Mouse (Mus musculus): ENCODE data around the gene Laptm4a. TPM values are rescaled to one million over a fixed set of nuclear protein-coding genes. Genes with fewer than 3 reads are reported as not detected.

The Laptm4a gene
- polyA plus RNA-seq (2012; rRNA removed), result 64.4 and 72.2 TPM in 2 replicates

DNA sequence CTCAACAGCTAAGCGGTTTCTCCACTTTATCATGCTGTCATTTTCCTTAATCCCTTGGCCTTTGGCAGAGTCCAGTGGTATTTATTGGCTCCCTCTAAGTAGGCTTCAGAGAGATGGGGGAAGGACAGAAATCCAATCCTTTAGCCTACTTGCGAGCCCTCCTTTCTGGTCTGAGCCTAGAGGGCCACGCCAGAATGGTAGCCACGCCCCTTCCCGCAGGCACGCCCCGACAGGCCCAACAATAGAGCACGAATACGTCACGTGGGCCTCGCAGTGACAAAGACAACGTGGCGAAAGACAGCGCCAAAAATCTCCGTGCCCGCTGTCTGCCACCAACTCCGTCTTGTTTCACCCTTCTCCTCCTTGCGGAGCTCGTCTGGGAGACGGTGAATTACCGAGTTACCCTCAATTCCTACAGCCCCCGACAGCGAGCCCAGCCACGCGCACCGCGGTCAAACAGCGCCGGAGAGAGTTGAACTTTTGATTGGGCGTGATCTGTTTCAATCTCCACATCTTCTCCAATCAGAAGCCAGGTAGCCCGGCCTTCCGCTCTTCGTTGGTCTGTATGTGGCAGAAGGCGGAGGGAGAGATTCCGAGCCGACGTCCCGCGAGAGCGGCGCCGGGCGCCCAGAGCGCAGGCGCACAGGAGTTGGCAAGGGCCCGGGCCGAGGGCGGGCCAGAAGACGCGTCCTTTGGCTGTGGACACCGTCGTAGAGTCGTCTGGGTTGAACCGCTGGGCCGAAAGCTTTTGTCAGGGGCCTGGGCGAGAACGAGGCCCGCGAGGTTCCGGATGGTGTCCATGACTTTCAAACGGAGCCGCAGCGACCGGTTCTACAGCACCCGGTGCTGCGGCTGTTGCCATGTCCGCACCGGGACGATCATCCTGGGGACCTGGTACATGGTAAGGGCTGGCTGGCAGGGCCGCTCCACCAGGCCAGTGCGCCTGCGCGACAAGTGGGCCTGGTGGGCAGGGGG lies at the start of gene Laptm4a:
Gene Laptm4a (plus strand): TSS at position 271 of the 975 bp plus-strand sequence.

GRCm38 (mm10) chr12:8947714-8948464 lies 26.4 kb downstream of the Laptm4a start, which contains the start of gene Matn3:
Gene Matn3, plus strand, starts transcription at chr12:8947929.

GRCm38 (mm10) chr12:8973820-8974465 lies 52.5 kb downstream of the Laptm4a start, which contains the start of gene Wdr35:
Gene Wdr35, plus strand, starts transcription at chr12:8973892.

Other genes starting within 250 kb of the Laptm4a start
- 21.0 and 25.4 TPM in 2 replicates for gene Pum2, start 247.5 kb upstream of the Laptm4a start, polyA plus RNA-seq (2012; rRNA removed)
- 14.4 and 14.8 TPM in 2 replicates for gene Sdc1, start 150.3 kb upstream of the Laptm4a start, polyA plus RNA-seq (2012; rRNA removed)
- gene Matn3, start 26.3 kb downstream of the Laptm4a start, polyA plus RNA-seq (2012; rRNA removed), result 0.05 and 0.08 TPM in 2 replicates
- gene Wdr35, start 52.2 kb downstream of the Laptm4a start, polyA plus RNA-seq (2012; rRNA removed), result 0.67 and 0.71 TPM in 2 replicates
- gene Ttc32, start 108.3 kb downstream of the Laptm4a start, polyA plus RNA-seq (2012; rRNA removed), result 4.8 and 6.2 TPM in 2 replicates

Data from liver, embryonic 14 days (tissue).